Mouse (Mus musculus): ENCODE data around the gene Bend6.
A peak's percentile ranks its signal among the peaks of the same experiment; 100 is the strongest.

Bend6 gene

GRCm38 (mm10) chr1:33907421-33908190, at the start of gene Bend6:
Gene Bend6, minus strand, starts transcription at chr1:33907816.
- peak; percentile 63 to 73 for DNase-seq

DNA sequence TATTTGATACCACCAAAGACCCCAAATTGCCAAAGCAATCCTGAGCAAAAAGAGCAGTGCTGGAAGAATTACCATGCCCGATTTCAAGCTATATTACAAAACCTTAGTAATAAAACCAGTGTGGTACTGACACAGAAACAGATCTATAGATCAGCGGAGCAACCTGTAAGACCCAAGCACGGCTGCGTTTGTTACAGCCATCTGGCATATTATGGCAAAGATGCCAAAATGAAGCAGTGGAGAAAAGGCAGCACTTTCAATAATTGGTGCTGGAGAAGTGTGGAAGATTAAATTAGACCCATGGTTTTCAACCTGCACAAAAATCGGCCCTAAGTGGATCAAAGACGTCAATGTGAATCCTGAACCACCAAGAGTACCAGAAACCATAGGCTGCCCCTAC, 48.0 kb upstream of the Bend6 start:
- no peak for DNase-seq

GRCm38 (mm10) chr1:33948511-33948910, 40.9 kb upstream of the Bend6 start:
- no peak for DNase-seq

DNA sequence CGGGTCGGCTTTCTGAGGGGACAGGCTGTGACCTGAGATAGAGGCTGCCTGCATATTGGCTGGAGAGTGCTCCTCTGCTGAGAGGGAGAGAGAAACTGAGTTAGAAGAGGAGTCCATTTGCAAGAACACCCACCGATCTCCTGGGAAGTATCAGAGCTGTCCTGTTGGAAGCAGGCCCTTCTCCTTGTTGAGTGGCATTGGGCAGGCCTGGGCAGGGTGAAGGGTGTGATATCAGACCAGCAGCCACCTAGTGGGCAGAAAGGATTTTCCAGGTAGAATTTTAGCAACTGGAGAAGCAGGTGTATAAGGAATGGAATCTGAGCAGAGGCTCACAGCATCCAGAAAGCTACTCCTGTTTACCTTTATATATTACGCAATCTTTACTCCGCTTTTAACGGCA, 40.2 kb upstream of the Bend6 start:
- DNase-seq = no peak

- no peak for DNase-seq
These were observed 39.2 kb upstream of the Bend6 start for GRCm38 (mm10) chr1:33946601-33947395.

GRCm38 (mm10) chr1:33945756-33946155, 38.1 kb upstream of the Bend6 start:
- DNase-seq = no peak

- DNase-seq = peak in 1 of 2 experiments; percentile 17
These were observed 37.5 kb upstream of the Bend6 start for GRCm38 (mm10) chr1:33944977-33945750.

DNA sequence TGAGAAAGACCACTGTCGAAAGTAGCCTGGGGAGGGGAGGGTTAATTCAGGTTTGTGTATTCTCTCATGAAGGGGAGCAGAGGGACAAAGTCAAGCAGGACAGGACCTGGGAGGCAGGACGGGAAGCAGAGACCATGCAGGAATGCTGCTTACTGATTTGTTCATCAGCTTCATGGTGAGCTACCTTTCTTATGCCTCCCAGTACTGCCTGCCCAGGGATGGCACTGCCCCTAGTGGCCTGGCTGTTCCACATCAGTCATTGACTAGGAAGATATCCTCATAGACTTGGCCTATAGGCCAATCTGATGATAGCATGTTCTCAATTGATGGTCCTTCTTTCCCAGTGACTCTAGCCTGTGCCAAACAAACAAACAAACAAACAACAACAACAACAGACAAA, 36.3 kb upstream of the Bend6 start:
- no peak for DNase-seq

GRCm38 (mm10) chr1:33942638-33943037, 35.0 kb upstream of the Bend6 start:
- DNase-seq = no peak

GRCm38 (mm10) chr1:33940364-33940928, 32.8 kb upstream of the Bend6 start:
- DNase-seq = no peak

GRCm38 (mm10) chr1:33939828-33940227, 32.2 kb upstream of the Bend6 start:
- DNase-seq = no peak

DNA sequence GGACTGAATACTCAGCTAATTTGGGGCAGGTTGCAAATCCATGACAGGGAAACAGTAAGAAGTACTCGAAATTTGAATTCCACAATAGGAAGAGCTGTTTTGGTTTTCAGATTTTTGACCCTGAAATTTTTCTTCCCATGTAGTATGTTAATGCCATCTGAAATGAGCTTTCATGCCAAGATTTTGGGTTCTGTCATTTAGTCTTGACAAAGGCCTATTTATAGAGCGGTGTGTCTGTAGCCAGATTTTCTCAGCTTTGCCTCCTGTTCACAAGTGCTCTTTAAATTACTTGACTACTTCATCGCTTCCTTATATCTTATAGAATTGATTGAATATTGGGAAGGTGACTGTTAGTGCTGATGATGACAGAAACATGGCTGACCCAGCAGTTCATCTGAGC, 28.3 kb upstream of the Bend6 start:
- DNase-seq = no peak

GRCm38 (mm10) chr1:33932845-33933499, 25.4 kb upstream of the Bend6 start:
- no peak for DNase-seq

DNA sequence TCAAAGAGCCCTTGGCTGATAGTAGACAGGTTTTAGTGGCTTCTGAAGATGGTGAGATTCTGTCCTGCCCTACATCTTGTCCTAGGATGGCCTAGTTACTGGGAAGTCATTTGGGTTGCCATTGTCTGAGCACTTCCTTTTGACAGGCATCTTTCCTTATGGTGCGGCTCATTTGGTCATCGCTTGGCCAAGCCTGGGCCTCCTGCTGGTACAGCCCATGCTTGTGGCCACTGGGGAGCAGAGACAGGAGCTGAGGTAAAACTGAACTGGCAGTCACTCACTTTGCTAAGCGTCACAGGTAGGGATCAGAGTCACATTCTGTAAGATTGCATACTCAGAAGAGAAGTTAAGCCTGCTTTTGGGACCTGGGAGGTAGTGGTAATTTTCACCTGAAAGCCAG, 24.6 kb upstream of the Bend6 start:
- no peak for DNase-seq

- no peak for DNase-seq
These were observed 24.2 kb upstream of the Bend6 start for GRCm38 (mm10) chr1:33931791-33932190.

DNA sequence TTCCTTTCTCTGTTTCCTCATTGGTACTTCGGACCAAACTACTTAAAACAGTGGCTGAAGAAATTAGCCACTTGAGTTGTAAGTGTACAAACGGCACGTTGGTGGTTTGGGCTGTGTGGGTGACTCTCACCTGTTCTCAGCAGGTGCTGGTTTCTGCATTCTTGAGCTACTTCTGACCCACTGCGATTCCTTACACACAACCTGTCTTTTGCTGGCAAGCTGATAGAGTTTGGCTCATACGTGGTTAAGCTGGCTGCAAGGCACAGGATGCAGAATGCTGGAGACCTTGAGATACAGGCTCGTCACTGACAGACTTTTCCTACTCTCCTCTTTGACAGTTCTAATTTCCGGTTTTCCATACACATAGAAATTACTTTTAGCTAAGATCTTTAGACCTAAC, 19.9 kb upstream of the Bend6 start:
- DNase-seq = no peak

GRCm38 (mm10) chr1:33925283-33925682, 17.7 kb upstream of the Bend6 start:
- no peak for DNase-seq

DNA sequence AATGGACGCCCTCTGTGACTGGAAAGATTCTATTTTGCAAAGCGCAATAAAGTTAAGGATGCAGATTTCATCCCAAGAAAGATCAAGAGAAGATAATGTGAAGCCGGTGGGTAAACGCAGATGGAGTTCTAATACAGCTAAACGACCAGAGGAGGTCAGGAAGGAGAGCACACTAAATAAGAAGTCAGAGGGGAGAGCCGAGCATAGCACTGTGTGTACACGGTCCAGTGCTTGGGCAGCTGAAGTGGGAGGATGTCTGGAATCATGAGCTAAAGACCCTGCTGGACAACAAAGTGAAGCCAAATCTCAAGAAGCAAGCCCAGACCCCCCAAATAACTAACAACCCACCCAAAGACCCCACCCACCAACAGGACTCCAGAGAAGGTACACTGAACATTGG, 15.4 kb upstream of the Bend6 start:
- no peak for DNase-seq

DNA sequence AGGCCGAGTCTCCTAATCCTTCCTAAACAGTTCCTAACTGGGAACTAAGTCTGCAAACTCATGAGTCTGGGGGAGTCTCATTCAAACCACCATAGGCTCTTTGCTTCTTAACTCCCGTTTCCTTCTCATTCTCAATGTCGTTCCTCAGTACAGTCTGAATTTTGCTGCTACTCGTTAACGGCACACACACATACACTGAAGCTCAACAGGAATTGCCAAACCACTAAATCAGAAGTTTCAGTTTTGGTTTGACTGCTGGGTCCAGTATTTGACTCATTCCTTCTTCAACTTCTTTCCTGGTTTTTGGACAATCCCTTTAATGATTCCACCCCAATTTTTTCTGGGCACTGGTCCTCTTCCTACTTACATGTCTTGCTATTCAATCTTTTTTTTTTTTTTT, 8.9 kb upstream of the Bend6 start:
- no peak for DNase-seq

GRCm38 (mm10) chr1:33911589-33911988, 4.0 kb upstream of the Bend6 start:
- no peak for DNase-seq

- no peak for DNase-seq
These were observed 761 bp upstream of the Bend6 start, which contains the start of gene Dst for GRCm38 (mm10) chr1:33908191-33908962. Gene Dst, plus strand, starts transcription at chr1:33908225.

- no peak for DNase-seq
These were observed 689 bp downstream of the Bend6 start for GRCm38 (mm10) chr1:33906927-33907326.
